Mouse (Mus musculus): ENCODE measurements around the gene Sema4a.

Gene Sema4a

GRCm38 (mm10) chr3:88486043-88486442 is 25.1 kb upstream of the Sema4a start:
- no peak for DNase-seq

GRCm38 (mm10) chr3:88484597-88485316 is 23.8 kb upstream of the Sema4a start:
- DNase-seq = no peak

GRCm38 (mm10) chr3:88483621-88484020 is 22.6 kb upstream of the Sema4a start:
- DNase-seq = peak; percentile 83

- DNase-seq = no peak
These were observed 22.2 kb upstream of the Sema4a start for GRCm38 (mm10) chr3:88483141-88483540.

GRCm38 (mm10) chr3:88482336-88482735 is 21.4 kb upstream of the Sema4a start:
- no peak for DNase-seq

- no peak for DNase-seq
These were observed 20.5 kb upstream of the Sema4a start for GRCm38 (mm10) chr3:88481372-88482040.

- DNase-seq = no peak
These were observed 19.7 kb upstream of the Sema4a start for GRCm38 (mm10) chr3:88480679-88481078.

- no peak for DNase-seq
These were observed 18.8 kb upstream of the Sema4a start for GRCm38 (mm10) chr3:88479828-88480227.

GRCm38 (mm10) chr3:88479163-88479562 is 18.2 kb upstream of the Sema4a start:
- DNase-seq = no peak

- DNase-seq = peak; percentile 88
These were observed 16.8 kb upstream of the Sema4a start for GRCm38 (mm10) chr3:88477735-88478134.

GRCm38 (mm10) chr3:88476403-88476802 is 15.4 kb upstream of the Sema4a start:
- DNase-seq = no peak

- no peak for DNase-seq
These were observed 12.6 kb upstream of the Sema4a start for GRCm38 (mm10) chr3:88473571-88473970.

GRCm38 (mm10) chr3:88473020-88473419 is 12.0 kb upstream of the Sema4a start:
- peak; percentile 57 for DNase-seq

- no peak for DNase-seq
These were observed 10.0 kb upstream of the Sema4a start for GRCm38 (mm10) chr3:88470943-88471479.

GRCm38 (mm10) chr3:88469466-88469865 is 8.5 kb upstream of the Sema4a start:
- DNase-seq = no peak

GRCm38 (mm10) chr3:88467116-88467824 is 6.3 kb upstream of the Sema4a start:
- DNase-seq = peak; percentile 93

- DNase-seq = no peak
These were observed 4.1 kb upstream of the Sema4a start for GRCm38 (mm10) chr3:88465127-88465526.

GRCm38 (mm10) chr3:88464425-88464824 is 3.4 kb upstream of the Sema4a start:
- no peak for DNase-seq

- DNase-seq = no peak
These were observed 953 bp downstream of the Sema4a start for GRCm38 (mm10) chr3:88460029-88460428.

GRCm38 (mm10) chr3:88458778-88459219 is 2.2 kb downstream of the Sema4a start:
- DNase-seq = no peak

- no peak for DNase-seq
These were observed 4.0 kb downstream of the Sema4a start for GRCm38 (mm10) chr3:88456746-88457532.

- no peak for DNase-seq
These were observed 4.7 kb downstream of the Sema4a start for GRCm38 (mm10) chr3:88456313-88456712.

All from lung, postnatal 10 days (tissue).